Mouse (Mus musculus) cerebellum, postnatal 25 days (tissue): Measurements from ENCODE around the gene Reg3g.
"Not testable (repeated sequence)": the region's sequence is repeated elsewhere in the genome, so short reads cannot be mapped to it uniquely, and the experiment has no call there.

Experiments used
- DNase-seq, 2 experiments: peaks; one replicate each; pipeline ENCODE4 v3.0.0; 2021; ENCODE audit warnings: mixed read lengths in 2 of 2

The Reg3g gene

GRCm38 (mm10) chr6:78468772-78469171 lies at the start of gene Reg3g:
Gene Reg3g (minus strand): TSS chr6:78468872.
- DNase-seq = no peak

GRCm38 (mm10) chr6:78515777-78516446 lies 47.2 kb upstream of the Reg3g start:
- DNase-seq = peak; percentile 21 to 42

- peak; percentile 50 to 73 for DNase-seq
Observed at GRCm38 (mm10) chr6:78512833-78513232, 44.2 kb upstream of the Reg3g start.

- no peak for DNase-seq
Observed at GRCm38 (mm10) chr6:78510173-78510900, 41.7 kb upstream of the Reg3g start.

GRCm38 (mm10) chr6:78505745-78506144 lies 37.1 kb upstream of the Reg3g start:
- no peak for DNase-seq

- DNase-seq = no peak
Observed at GRCm38 (mm10) chr6:78494633-78495032, 26.0 kb upstream of the Reg3g start.

GRCm38 (mm10) chr6:78469287-78469686 lies 615 bp upstream of the Reg3g start:
- no peak for DNase-seq

GRCm38 (mm10) chr6:78463266-78463665 lies 5.4 kb downstream of the Reg3g start:
- no peak for DNase-seq

- DNase-seq = no peak
Observed at GRCm38 (mm10) chr6:78462360-78462759, 6.3 kb downstream of the Reg3g start.

- DNase-seq = no peak
Observed at GRCm38 (mm10) chr6:78460191-78460825, 8.4 kb downstream of the Reg3g start.

GRCm38 (mm10) chr6:78452804-78453203 lies 15.9 kb downstream of the Reg3g start:
- DNase-seq = no peak

- no peak for DNase-seq
Observed at GRCm38 (mm10) chr6:78448409-78448808, 20.3 kb downstream of the Reg3g start.

GRCm38 (mm10) chr6:78447202-78447601 lies 21.5 kb downstream of the Reg3g start:
- no peak for DNase-seq

GRCm38 (mm10) chr6:78425497-78425896 lies 43.2 kb downstream of the Reg3g start:
- DNase-seq = no peak

- not testable (repeated sequence) for DNase-seq
Observed at GRCm38 (mm10) chr6:78422411-78422810, 46.3 kb downstream of the Reg3g start, which contains the start of gene Reg1. Gene Reg1 (plus strand): TSS chr6:78422711.
